8 mouse cellular contexts compared by ENCODE assay signal in the genomic region with DNA sequence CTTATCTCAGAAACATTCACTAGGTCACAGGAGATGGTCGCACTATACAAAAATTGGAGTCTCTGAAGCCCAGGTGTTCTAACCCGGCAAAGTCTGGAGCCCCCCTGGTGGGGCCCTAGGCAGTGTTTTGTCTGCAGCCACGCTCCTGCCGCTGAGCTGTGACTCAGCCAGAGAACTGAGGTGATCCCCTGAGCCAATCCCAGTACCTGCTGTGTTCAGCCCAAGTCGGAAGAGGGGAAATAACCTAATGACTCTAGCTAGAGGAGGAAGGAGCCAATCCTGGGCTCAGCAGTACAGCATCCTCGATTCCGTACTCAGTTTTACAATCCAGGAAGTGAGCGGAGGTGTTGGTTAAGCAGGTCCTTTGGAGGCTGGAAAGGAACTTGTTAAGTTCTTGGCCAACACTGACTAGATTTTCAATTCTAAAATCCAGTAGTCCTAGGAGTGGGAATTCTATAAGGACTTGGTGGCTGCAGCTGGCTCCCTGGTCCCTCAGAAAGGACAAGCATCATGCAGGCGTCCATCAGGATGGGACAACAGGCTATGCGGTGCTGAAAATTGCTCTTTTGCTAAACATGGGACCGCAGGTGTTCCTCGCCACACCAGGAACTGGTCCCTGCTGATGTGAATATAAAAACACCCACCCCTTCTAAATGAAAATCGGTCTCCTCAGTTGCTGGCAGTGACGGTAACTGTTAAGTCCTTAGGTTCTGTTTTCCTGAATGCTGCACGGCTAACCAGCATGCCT. TPM values are rescaled to one million over a fixed set of nuclear protein-coding genes. Genes with fewer than 3 reads are reported as not detected.
A peak's percentile ranks its signal among the peaks of the same experiment; 100 is the strongest.
DNase-seq lines count a peak whose midpoint lies in the region; ATAC-seq lines count a peak whose summit lies in the region.

No protein-coding gene starts in this region.

- peak; percentile 96 for DNase-seq in Muller cell, postnatal 12 days (ENCODE audit: inconsistent ontology term)
- DNase-seq in cerebellum, adult 8-10 months: peak; percentile 78
- DNase-seq in frontal cortex, postnatal 14 days (ENCODE audit: low spot score in 2 of 2): peak; percentile 69 to 71
- DNase-seq in layer of hippocampus, postnatal 36 days: peak; percentile 81 to 83
- DNase-seq in lung, postnatal 25 days (ENCODE audit: low spot score): peak; percentile 86
- DNase-seq in retina, adult 2 months (ENCODE audit: low read depth, low spot score): peak; percentile 59
- peak; percentile 88 for DNase-seq in thymus, postnatal 25 days

- peak; percentile 75 for ATAC-seq in hindbrain, embryonic 13.5 days (ENCODE audit: low FRiP score)

- peak overlapping the region; percentile 61 for H3K9ac ChIP-seq in hindbrain, embryonic 13.5 days

- peak overlapping the region; percentile 38 for H3K4me3 ChIP-seq in hindbrain, embryonic 13.5 days

- H3K36me3 ChIP-seq in hindbrain, embryonic 13.5 days: no peaks in the 10 kb centered on the region

- H3K9me3 ChIP-seq in hindbrain, embryonic 13.5 days: no peaks in the 10 kb centered on the region

- H3K4me2 ChIP-seq in hindbrain, embryonic 13.5 days: peak overlapping the region; percentile 58

- H3K4me1 ChIP-seq in hindbrain, embryonic 13.5 days (replicated peaks): peaks cover 50% of the 10 kb centered on the region

- WGBS in hindbrain, embryonic 13.5 days: 8% methylated on average over 15 of the region's 15 CpGs

- no peaks in the 10 kb centered on the region for H3K27me3 ChIP-seq in hindbrain, embryonic 13.5 days

- peak overlapping the region; percentile 79 for H3K27ac ChIP-seq in hindbrain, embryonic 13.5 days

RNA-seq across cellular contexts. Expression of a gene that starts 19.1 kb away (rescaled TPM):
- polyA plus RNA-seq in hindbrain, embryonic 13.5 days (2015; fragmentation: Nextera tagmentation; extraction: Ambion mirVana): 18.3 and 19.9 TPM in 2 replicates
- total RNA-seq in layer of hippocampus, postnatal 36 days (2021): 10 to 100 TPM; 25.1 to 26.3 TPM

Comparison
In these comparisons a context has a peak if more than half of its experiments do, and no peak if none do; other contexts are left out.
1. Peak in every context shown above with its lines: DNase-seq, ATAC-seq, H3K4me3 ChIP-seq and H3K27ac ChIP-seq.